Mouse (Mus musculus) hindbrain, embryonic 10.5 days (tissue): ENCODE measurements around the gene Spata48. TPM values are rescaled to one million over a fixed set of nuclear protein-coding genes. Genes with fewer than 3 reads are reported as not detected.
A peak's percentile ranks its signal among the peaks of the same experiment; 100 is the strongest.

Experiments used
- DNase-seq: peaks from one replicate; pipeline ENCODE4 v3.0.0-alpha.2; 2017; ENCODE audit warnings: low spot score
- H3K27ac ChIP-seq: fragments of 300-500 bp; sonication (generic); 2 replicates; pipeline ENCODE4 v1.5.1; 2016; ENCODE audit warnings: mild to moderate bottlenecking, moderate library complexity
- H3K27me3 ChIP-seq: fragments of 300-500 bp; sonication (generic); 2 replicates; pipeline ENCODE4 v1.6.1; 2016; ENCODE audit warnings: mild to moderate bottlenecking; ENCODE audit not compliant: poor library complexity, insufficient read depth, severe bottlenecking
- H3K36me3 ChIP-seq: fragments of 300-500 bp; sonication (generic); 2 replicates; pipeline ENCODE4 v1.6.1; 2016; ENCODE audit warnings: mild to moderate bottlenecking, moderate library complexity
- H3K4me1 ChIP-seq: fragments of 300-500 bp; sonication (generic); replicated peaks from 2 replicates; pipeline ENCODE4 v1.6.1; 2016; ENCODE audit warnings: mild to moderate bottlenecking
- H3K4me3 ChIP-seq: fragments of 300-500 bp; sonication (generic); 2 replicates; pipeline ENCODE4 v1.5.1; 2016; ENCODE audit warnings: mild to moderate bottlenecking, moderate library complexity
- H3K9me3 ChIP-seq: fragments of 300-500 bp; sonication (generic); 2 replicates; pipeline ENCODE4 v1.6.1; 2016; ENCODE audit warnings: mild to moderate bottlenecking, moderate library complexity
- WGBS: fragments of 180-500 bp; shearing (Covaris S2); methylation state at CpG from one replicate; pipeline ENCODE4 v1.1.7; 2016; 5-methylcytosine and 5-hydroxymethylcytosine counted together
- polyA plus RNA-seq: library from polyadenylated mRNA; unstranded; fragments of >200 nt; fragmentation: Nextera tagmentation; extraction: Ambion mirVana; gene quantifications from 2 replicates; pipeline ENCODE4 v1.2.1, GENCODE M21; 2016

The Spata48 gene
- polyA plus RNA-seq, 1 experiment from 2014 or later, result 1.8 TPM

GRCm38 (mm10) chr11:11555563-11555962 lies 93.7 kb downstream of the Spata48 start:
- Histone ChIP-seq H3K4me1 (no peaks in the 10 kb centered on the region), H3K36me3 (no peaks in the 10 kb centered on the region), H3K27ac (no peak overlapping the region), H3K27me3 (no peaks in the 10 kb centered on the region), H3K4me3 (no peak overlapping the region), H3K9me3 (no peaks in the 10 kb centered on the region)
- DNase-seq, result no peak
- 78% methylated on average over 8 of the region's 8 CpGs for WGBS

- no peaks in the 10 kb centered on the region for H3K27me3 ChIP-seq
These were observed 94.3 kb downstream of the Spata48 start for GRCm38 (mm10) chr11:11556186-11556585.

GRCm38 (mm10) chr11:11557173-11557967 lies 95.5 kb downstream of the Spata48 start:
- WGBS, result 47% methylated on average over 11 of the region's 11 CpGs
- Histone ChIP-seq H3K36me3 (no peaks in the 10 kb centered on the region), H3K27ac (no peak overlapping the region)

More at GRCm38 (mm10) chr11:11556186-11556585, 94.3 kb downstream of the Spata48 start:
- Histone ChIP-seq H3K9me3 (no peaks in the 10 kb centered on the region), H3K4me3 (no peak overlapping the region), H3K36me3 (no peaks in the 10 kb centered on the region), H3K4me1 (no peaks in the 10 kb centered on the region), H3K27ac (no peak overlapping the region)
- DNase-seq, result no peak
- 93% methylated on average over 1 of the region's 1 CpGs for WGBS

GRCm38 (mm10) chr11:11558662-11559061 lies 96.8 kb downstream of the Spata48 start:
- no peak overlapping the region for H3K4me3 ChIP-seq
- no peaks in the 10 kb centered on the region for H3K9me3 ChIP-seq
- no peaks in the 10 kb centered on the region for H3K4me1 ChIP-seq
- 79% methylated on average over 3 of the region's 3 CpGs for WGBS
- H3K27ac ChIP-seq, result no peak overlapping the region
- no peaks in the 10 kb centered on the region for H3K36me3 ChIP-seq
- DNase-seq, result no peak
- no peaks in the 10 kb centered on the region for H3K27me3 ChIP-seq

More at GRCm38 (mm10) chr11:11557173-11557967, 95.5 kb downstream of the Spata48 start:
- no peak overlapping the region for H3K4me3 ChIP-seq
- H3K27me3 ChIP-seq, result no peaks in the 10 kb centered on the region
- peak; percentile 59 for DNase-seq
- no peaks in the 10 kb centered on the region for H3K9me3 ChIP-seq
- no peaks in the 10 kb centered on the region for H3K4me1 ChIP-seq

- no peak overlapping the region for H3K27ac ChIP-seq
- H3K36me3 ChIP-seq, result no peaks in the 10 kb centered on the region
- H3K4me3 ChIP-seq, result no peak overlapping the region
- no peaks in the 10 kb centered on the region for H3K9me3 ChIP-seq
- H3K4me1 ChIP-seq, result no peaks in the 10 kb centered on the region
- no peak for DNase-seq
- no peaks in the 10 kb centered on the region for H3K27me3 ChIP-seq
- WGBS, result 92% methylated on average over 7 of the region's 7 CpGs
These were observed 97.3 kb downstream of the Spata48 start for GRCm38 (mm10) chr11:11559099-11559686.

GRCm38 (mm10) chr11:11561118-11561517 lies 99.2 kb downstream of the Spata48 start:
- H3K4me3 ChIP-seq, result no peak overlapping the region
- WGBS, result 88% methylated on average over 6 of the region's 6 CpGs

GRCm38 (mm10) chr11:11564266-11565044 lies 102.6 kb downstream of the Spata48 start:
- H3K9me3 ChIP-seq, result no peaks in the 10 kb centered on the region
- H3K27me3 ChIP-seq, result no peaks in the 10 kb centered on the region
- H3K36me3 ChIP-seq, result no peaks in the 10 kb centered on the region
- no peak overlapping the region for H3K27ac ChIP-seq
- H3K4me1 ChIP-seq, result no peaks in the 10 kb centered on the region
- DNase-seq, result no peak
- no peak overlapping the region for H3K4me3 ChIP-seq
- 85% methylated on average over 7 of the region's 7 CpGs for WGBS

More at GRCm38 (mm10) chr11:11561118-11561517, 99.2 kb downstream of the Spata48 start:
- Histone ChIP-seq H3K9me3 (no peaks in the 10 kb centered on the region), H3K27ac (no peak overlapping the region), H3K36me3 (no peaks in the 10 kb centered on the region), H3K27me3 (no peaks in the 10 kb centered on the region), H3K4me1 (no peaks in the 10 kb centered on the region)
- no peak for DNase-seq

Other genes with a start within 250 kb of the Spata48 start
- 0.61 and 0.67 TPM in 2 replicates for gene Zpbp, start 314 bp downstream of the Spata48 start, polyA plus RNA-seq
- gene 4930512M02Rik, start 165.7 kb downstream of the Spata48 start, polyA plus RNA-seq, result not detected in 2 replicates
- gene Ikzf1, start 222.9 kb downstream of the Spata48 start, polyA plus RNA-seq, result 2.0 and 3.6 TPM in 2 replicates